Mouse (Mus musculus): ENCODE data around the gene Sh3pxd2a. TPM values are rescaled to one million over a fixed set of nuclear protein-coding genes. Genes with fewer than 3 reads are reported as not detected.

Sh3pxd2a gene
- total and polyA plus RNA-seq, 3 experiments: 36.1 to 53.2 (median 52.3) TPM

- H3K4me1 ChIP-seq (ENCODE audit: control insufficient read depth, insufficient read depth, low read length): peaks cover 5% of the 10 kb centered on the region
- no peak overlapping the region for H3K9ac ChIP-seq (ENCODE audit: low read depth, low read length)
- no peak overlapping the region for H3K27ac ChIP-seq
- H3K79me2 ChIP-seq (replicated peaks; ENCODE audit: control insufficient read depth, insufficient read depth, low read length): peaks cover 3% of the 10 kb centered on the region
- no peak for DNase-seq
- no peaks in the 10 kb centered on the region for H3K27me3 ChIP-seq (ENCODE audit: control insufficient read depth, insufficient read depth, low read length)
- WGBS: 92% methylated on average over 8 of the region's 8 CpGs
- intact Hi-C loops (cut with DNase I): no loop called here
- no peaks in the 10 kb centered on the region for H3K36me3 ChIP-seq (ENCODE audit: control insufficient read depth, insufficient read depth, low read length)
- H3K4me3 ChIP-seq: no peak overlapping the region
- TF ChIP-seq EP300 (IDR thresholded peaks at IDR 0.05; ENCODE audit: insufficient read depth, low read depth, low read length) (no peak), POLR2A (IDR thresholded peaks at IDR 0.05; ENCODE audit: insufficient read depth, low read depth, low read length) (no peak), CTCF (IDR thresholded peaks at IDR 0.05) (no peak)
Observed at GRCm38 (mm10) chr19:47374916-47375573, 89.2 kb downstream of the Sh3pxd2a start.

- H3K79me2 ChIP-seq (replicated peaks; ENCODE audit: control insufficient read depth, insufficient read depth, low read length): peaks cover 3% of the 10 kb centered on the region
- DNase-seq: peak; percentile 51 to 66
- H3K36me3 ChIP-seq (ENCODE audit: control insufficient read depth, insufficient read depth, low read length): no peaks in the 10 kb centered on the region
- no peak for TF ChIP-seq EP300 (IDR thresholded peaks at IDR 0.05; ENCODE audit: insufficient read depth, low read depth, low read length)
- peak; percentile 86 for TF ChIP-seq CTCF (IDR thresholded peaks at IDR 0.05)
- no peak for TF ChIP-seq POLR2A (IDR thresholded peaks at IDR 0.05; ENCODE audit: insufficient read depth, low read depth, low read length)
- WGBS: 45% methylated on average over 4 of the region's 4 CpGs
- no peak overlapping the region for H3K27ac ChIP-seq
- H3K4me1 ChIP-seq (ENCODE audit: control insufficient read depth, insufficient read depth, low read length): peaks cover 4% of the 10 kb centered on the region
- H3K9ac ChIP-seq (ENCODE audit: low read depth, low read length): no peak overlapping the region
- no peak overlapping the region for H3K4me3 ChIP-seq
- intact Hi-C loops (cut with DNase I): no loop called here
- H3K27me3 ChIP-seq (ENCODE audit: control insufficient read depth, insufficient read depth, low read length): no peaks in the 10 kb centered on the region
Observed at GRCm38 (mm10) chr19:47374440-47374839, 89.8 kb downstream of the Sh3pxd2a start.

- no peak for TF ChIP-seq EP300 (IDR thresholded peaks at IDR 0.05; ENCODE audit: insufficient read depth, low read depth, low read length)
- TF ChIP-seq CTCF (IDR thresholded peaks at IDR 0.05): peak; percentile 41
- no peak overlapping the region for H3K27ac ChIP-seq
- intact Hi-C loops (cut with DNase I): no loop called here
- DNase-seq: no peak
- H3K9ac ChIP-seq (ENCODE audit: low read depth, low read length): no peak overlapping the region
- no peak overlapping the region for H3K4me3 ChIP-seq
- H3K36me3 ChIP-seq (ENCODE audit: control insufficient read depth, insufficient read depth, low read length): no peaks in the 10 kb centered on the region
- H3K27me3 ChIP-seq (ENCODE audit: control insufficient read depth, insufficient read depth, low read length): no peaks in the 10 kb centered on the region
- H3K4me1 ChIP-seq (ENCODE audit: control insufficient read depth, insufficient read depth, low read length): no peaks in the 10 kb centered on the region; the same call in none of the 2 replicates
- H3K79me2 ChIP-seq (replicated peaks; ENCODE audit: control insufficient read depth, insufficient read depth, low read length): peaks cover 2% of the 10 kb centered on the region
- 71% methylated on average over 5 of the region's 5 CpGs for WGBS
Observed at GRCm38 (mm10) chr19:47372044-47372443, 92.2 kb downstream of the Sh3pxd2a start.

GRCm38 (mm10) chr19:47371521-47371920, 92.7 kb downstream of the Sh3pxd2a start:
- no peak for DNase-seq
- Histone ChIP-seq H3K4me3 (no peak overlapping the region), H3K4me1 (ENCODE audit: control insufficient read depth, insufficient read depth, low read length) (peaks cover 1% of the 10 kb centered on the region), H3K36me3 (ENCODE audit: control insufficient read depth, insufficient read depth, low read length) (no peaks in the 10 kb centered on the region), H3K27ac (no peak overlapping the region), H3K79me2 (replicated peaks; ENCODE audit: control insufficient read depth, insufficient read depth, low read length) (peaks cover 2% of the 10 kb centered on the region), H3K9ac (ENCODE audit: low read depth, low read length) (no peak overlapping the region), H3K27me3 (ENCODE audit: control insufficient read depth, insufficient read depth, low read length) (no peaks in the 10 kb centered on the region)
- WGBS: 89% methylated on average over 11 of the region's 11 CpGs
- intact Hi-C loops (cut with DNase I): no loop called here
- no peak for TF ChIP-seq POLR2A (IDR thresholded peaks at IDR 0.05; ENCODE audit: insufficient read depth, low read depth, low read length)
- no peak for TF ChIP-seq CTCF (IDR thresholded peaks at IDR 0.05)
- no peak for TF ChIP-seq EP300 (IDR thresholded peaks at IDR 0.05; ENCODE audit: insufficient read depth, low read depth, low read length)

GRCm38 (mm10) chr19:47369008-47369407, 95.2 kb downstream of the Sh3pxd2a start:
- WGBS: 45% methylated on average over 3 of the region's 3 CpGs
- H3K9ac ChIP-seq (ENCODE audit: low read depth, low read length): no peak overlapping the region
- intact Hi-C loops (cut with DNase I): loop anchor here (1.0 kb wide), 1 partner anchor 36 kb away; no protein-coding TSS in a partner anchor
- no peaks in the 10 kb centered on the region for H3K36me3 ChIP-seq (ENCODE audit: control insufficient read depth, insufficient read depth, low read length)
- DNase-seq: no peak
- peaks cover 2% of the 10 kb centered on the region for H3K79me2 ChIP-seq (replicated peaks; ENCODE audit: control insufficient read depth, insufficient read depth, low read length)
- peaks cover 1% of the 10 kb centered on the region; the same call in 1 of the 2 replicates for H3K4me1 ChIP-seq (ENCODE audit: control insufficient read depth, insufficient read depth, low read length)
- H3K4me3 ChIP-seq: no peak overlapping the region
- no peak overlapping the region for H3K27ac ChIP-seq
- no peak for TF ChIP-seq POLR2A (IDR thresholded peaks at IDR 0.05; ENCODE audit: insufficient read depth, low read depth, low read length)
- 0 out of 2 replicates have a peak, but pooled peaks have one; percentile 11 for TF ChIP-seq CTCF (IDR thresholded peaks at IDR 0.05)
- no peak for TF ChIP-seq EP300 (IDR thresholded peaks at IDR 0.05; ENCODE audit: insufficient read depth, low read depth, low read length)
- H3K27me3 ChIP-seq (ENCODE audit: control insufficient read depth, insufficient read depth, low read length): no peaks in the 10 kb centered on the region

- Histone ChIP-seq H3K27ac (no peak overlapping the region), H3K4me1 (ENCODE audit: control insufficient read depth, insufficient read depth, low read length) (peaks cover 1% of the 10 kb centered on the region; the same call in 1 of the 2 replicates), H3K27me3 (ENCODE audit: control insufficient read depth, insufficient read depth, low read length) (no peaks in the 10 kb centered on the region), H3K4me3 (no peak overlapping the region), H3K79me2 (replicated peaks; ENCODE audit: control insufficient read depth, insufficient read depth, low read length) (peaks cover 2% of the 10 kb centered on the region; the same call in 1 of the 2 replicates), H3K9ac (ENCODE audit: low read depth, low read length) (no peak overlapping the region), H3K36me3 (ENCODE audit: control insufficient read depth, insufficient read depth, low read length) (no peaks in the 10 kb centered on the region)
- 69% methylated on average over 12 of the region's 12 CpGs for WGBS
- intact Hi-C loops (cut with DNase I): no loop called here
- TF ChIP-seq POLR2A (IDR thresholded peaks at IDR 0.05; ENCODE audit: insufficient read depth, low read depth, low read length) (no peak), CTCF (IDR thresholded peaks at IDR 0.05) (no peak), EP300 (IDR thresholded peaks at IDR 0.05; ENCODE audit: insufficient read depth, low read depth, low read length) (no peak)
- no peak for DNase-seq
Observed at GRCm38 (mm10) chr19:47367271-47367879, 96.8 kb downstream of the Sh3pxd2a start.

All from heart, adult 2 months (tissue).